In the genomic region with DNA sequence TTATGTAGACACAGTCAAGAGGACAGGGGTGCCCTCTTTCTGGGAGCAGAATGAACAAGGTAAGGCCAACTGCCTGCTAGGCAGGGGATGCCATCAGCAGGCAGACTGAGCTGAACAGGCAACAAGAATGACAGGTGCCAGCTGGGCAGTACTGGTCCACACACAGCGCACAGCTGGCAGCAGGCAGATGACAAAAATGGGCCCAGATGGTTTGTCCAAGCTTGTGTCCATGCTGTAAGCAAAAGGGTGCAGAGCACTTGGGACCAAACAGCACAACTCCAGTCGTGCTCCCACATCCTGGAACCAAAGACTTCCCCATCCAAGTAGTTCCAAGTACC, we compare ENCODE assay signal across 8 mouse cellular contexts. TPM values are rescaled to one million over a fixed set of nuclear protein-coding genes. Genes with fewer than 3 reads are reported as not detected.
DNase-seq lines count a peak whose midpoint lies in the region; ATAC-seq lines count a peak whose summit lies in the region.
"Had no signal": no experiment of that assay in that cellular context is flagged by ENCODE, and none has a peak within 500 bp of the region (broad histone marks: within the 10 kb centered on the region; RNA-seq: fewer than 3 reads in every experiment).

No protein-coding gene starts in this region.

- no peak overlapping the region for H3K27ac ChIP-seq in kidney, embryonic 15.5 days
- no peak overlapping the region for H3K27ac ChIP-seq in forebrain, embryonic 16.5 days (ENCODE audit: low read length)
- no peak overlapping the region for H3K27ac ChIP-seq in limb, embryonic 13.5 days
- no peak overlapping the region for H3K27ac ChIP-seq in neural tube, embryonic 14.5 days (ENCODE audit: low read depth, low read length)

- no peaks in the 10 kb centered on the region for H3K9me3 ChIP-seq in kidney, embryonic 15.5 days (replicated peaks)
- no peaks in the 10 kb centered on the region for H3K9me3 ChIP-seq in forebrain, embryonic 16.5 days (ENCODE audit: control insufficient read depth, low read length)
- H3K9me3 ChIP-seq in limb, embryonic 13.5 days, result no peaks in the 10 kb centered on the region
- H3K9me3 ChIP-seq in neural tube, embryonic 14.5 days (ENCODE audit: control insufficient read depth, low read length), result no peaks in the 10 kb centered on the region

- no peak overlapping the region for H3K9ac ChIP-seq in kidney, embryonic 15.5 days
- no peak overlapping the region for H3K9ac ChIP-seq in forebrain, embryonic 16.5 days (replicated peaks; ENCODE audit: low read depth, low read length)
- no peak overlapping the region for H3K9ac ChIP-seq in limb, embryonic 13.5 days
- H3K9ac ChIP-seq in neural tube, embryonic 14.5 days (replicated peaks; ENCODE audit: low read depth, low read length), result no peak overlapping the region

- H3K27me3 ChIP-seq in kidney, embryonic 15.5 days, result peaks cover 14% of the 10 kb centered on the region
- no peaks in the 10 kb centered on the region for H3K27me3 ChIP-seq in forebrain, embryonic 16.5 days (replicated peaks; ENCODE audit: control insufficient read depth, insufficient read depth, low read length)
- 0 out of 2 replicates have a peak, but pooled peaks cover 7% of the 10 kb centered on the region for H3K27me3 ChIP-seq in limb, embryonic 13.5 days
- H3K27me3 ChIP-seq in neural tube, embryonic 14.5 days (ENCODE audit: control insufficient read depth, insufficient read depth, low read length), result no peaks in the 10 kb centered on the region

- no peaks in the 10 kb centered on the region for H3K36me3 ChIP-seq in kidney, embryonic 15.5 days
- H3K36me3 ChIP-seq in forebrain, embryonic 16.5 days (ENCODE audit: control insufficient read depth, insufficient read depth), result no peaks in the 10 kb centered on the region
- H3K36me3 ChIP-seq in limb, embryonic 13.5 days, result no peaks in the 10 kb centered on the region
- no peaks in the 10 kb centered on the region for H3K36me3 ChIP-seq in neural tube, embryonic 14.5 days (ENCODE audit: control insufficient read depth, insufficient read depth, low read length)
- H3K36me3 ChIP-seq: G1E had no signal

- H3K4me1 ChIP-seq in kidney, embryonic 15.5 days, result peaks cover 42% of the 10 kb centered on the region
- peaks cover 32% of the 10 kb centered on the region for H3K4me1 ChIP-seq in forebrain, embryonic 16.5 days (replicated peaks; ENCODE audit: control insufficient read depth, insufficient read depth, low read length)
- peaks cover 28% of the 10 kb centered on the region for H3K4me1 ChIP-seq in limb, embryonic 13.5 days
- H3K4me1 ChIP-seq in neural tube, embryonic 14.5 days (ENCODE audit: control insufficient read depth, insufficient read depth, low read length), result peaks cover 17% of the 10 kb centered on the region; the same call in 1 of the 2 replicates

- 86% methylated on average over 2 of the region's 2 CpGs for WGBS in kidney, embryonic 15.5 days
- WGBS in forebrain, embryonic 16.5 days, result 84% methylated on average over 2 of the region's 2 CpGs
- WGBS in limb, embryonic 13.5 days, result 79% methylated on average over 2 of the region's 2 CpGs
- WGBS in neural tube, embryonic 14.5 days, result 78% methylated on average over 2 of the region's 2 CpGs

- no peak overlapping the region for H3K4me2 ChIP-seq in kidney, embryonic 15.5 days
- no peak overlapping the region for H3K4me2 ChIP-seq in forebrain, embryonic 16.5 days (ENCODE audit: low read length)
- H3K4me2 ChIP-seq in limb, embryonic 13.5 days (replicated peaks), result no peak overlapping the region
- no peak overlapping the region for H3K4me2 ChIP-seq in neural tube, embryonic 14.5 days (ENCODE audit: low read depth, low read length)

- DNase-seq in kidney, adult 18-20 months, result no peak
- DNase-seq in embryo, embryonic 9.5 days (ENCODE audit: extremely low spot score), result no peak
- DNase-seq in frontal cortex, postnatal 10 days (ENCODE audit: low spot score in 2 of 2), result no peak

- H3K4me3 ChIP-seq in kidney, embryonic 15.5 days (replicated peaks), result no peak overlapping the region
- H3K4me3 ChIP-seq in forebrain, embryonic 16.5 days (replicated peaks; ENCODE audit: low read length), result no peak overlapping the region
- no peak overlapping the region for H3K4me3 ChIP-seq in limb, embryonic 13.5 days
- H3K4me3 ChIP-seq in neural tube, embryonic 14.5 days (ENCODE audit: low read depth, low read length), result no peak overlapping the region

- ATAC-seq in kidney, embryonic 15.5 days (replicated peaks; ENCODE audit: low FRiP score), result peak; percentile 52
- peak; percentile 57 for ATAC-seq in forebrain, embryonic 16.5 days
- 0 out of 2 replicates have a peak, but pooled peaks have one; percentile 35 for ATAC-seq in limb, embryonic 13.5 days (ENCODE audit: low FRiP score, low read depth)
- peak; percentile 50 for ATAC-seq in neural tube, embryonic 14.5 days (ENCODE audit: low read depth)

RNA-seq across cellular contexts. Expression of a gene that starts 4.1 kb away (rescaled TPM):
- 8.3 and 9.6 TPM in 2 replicates for polyA plus RNA-seq in kidney, embryonic 15.5 days (2015; fragmentation: Nextera tagmentation; extraction: Ambion mirVana)
- 0.27 and 0.43 TPM in 2 replicates for polyA plus RNA-seq in forebrain, embryonic 16.5 days (2015; fragmentation: Nextera tagmentation; extraction: Ambion mirVana)
- 0.69 and 1.0 TPM in 2 replicates for polyA plus RNA-seq in limb, embryonic 13.5 days (2015; fragmentation: Nextera tagmentation; extraction: Ambion mirVana)
- 0.13 TPM in 1 of 2 replicates, not detected in the other for polyA plus RNA-seq in neural tube, embryonic 14.5 days (2014; fragmentation: Nextera tagmentation; extraction: Ambion mirVana)
- polyA plus RNA-seq: G1E had no signal

RNA-seq across cellular contexts. Expression of a gene that starts 20.6 kb away (rescaled TPM):
- polyA plus RNA-seq in kidney, embryonic 15.5 days (2015; fragmentation: Nextera tagmentation; extraction: Ambion mirVana), result not detected in 2 replicates
- polyA plus RNA-seq in forebrain, embryonic 16.5 days (2015; fragmentation: Nextera tagmentation; extraction: Ambion mirVana), result not detected in 2 replicates
- polyA plus RNA-seq in limb, embryonic 13.5 days (2015; fragmentation: Nextera tagmentation; extraction: Ambion mirVana), result not detected in 2 replicates
- not detected in 2 replicates for polyA plus RNA-seq in neural tube, embryonic 14.5 days (2014; fragmentation: Nextera tagmentation; extraction: Ambion mirVana)
- polyA plus RNA-seq: G1E had no signal

RNA-seq across cellular contexts. Expression of a gene that starts 25.0 kb away (rescaled TPM):
- 42.6 and 43.9 TPM in 2 replicates for polyA plus RNA-seq in kidney, embryonic 15.5 days (2015; fragmentation: Nextera tagmentation; extraction: Ambion mirVana)
- 45.3 and 48.5 TPM in 2 replicates for polyA plus RNA-seq in forebrain, embryonic 16.5 days (2015; fragmentation: Nextera tagmentation; extraction: Ambion mirVana)
- polyA plus RNA-seq in limb, embryonic 13.5 days (2015; fragmentation: Nextera tagmentation; extraction: Ambion mirVana), result 35.7 and 37.1 TPM in 2 replicates
- 41.4 and 50.4 TPM in 2 replicates for polyA plus RNA-seq in neural tube, embryonic 14.5 days (2014; fragmentation: Nextera tagmentation; extraction: Ambion mirVana)
- polyA plus RNA-seq: G1E had no signal

RNA-seq across cellular contexts. Expression of a gene that starts 58.7 kb away (rescaled TPM):
- 0.38 and 0.48 TPM in 2 replicates for polyA plus RNA-seq in kidney, embryonic 15.5 days (2015; fragmentation: Nextera tagmentation; extraction: Ambion mirVana)
- polyA plus RNA-seq in forebrain, embryonic 16.5 days (2015; fragmentation: Nextera tagmentation; extraction: Ambion mirVana), result 0.19 and 0.58 TPM in 2 replicates
- 0.37 and 0.87 TPM in 2 replicates for polyA plus RNA-seq in limb, embryonic 13.5 days (2015; fragmentation: Nextera tagmentation; extraction: Ambion mirVana)
- 0.26 TPM in 1 of 2 replicates, not detected in the other for polyA plus RNA-seq in neural tube, embryonic 14.5 days (2014; fragmentation: Nextera tagmentation; extraction: Ambion mirVana)
- polyA plus RNA-seq: G1E had no signal
